Mouse (Mus musculus) neutrophil, adult 5-6 weeks (primary cell): ENCODE measurements around the gene Fam129b. TPM values are rescaled to one million over a fixed set of nuclear protein-coding genes. Genes with fewer than 3 reads are reported as not detected.

Experiments used
- ATAC-seq: fragments of 151-379, 151-347 bp; 2 replicates; pipeline ENCODE4 v1.8.0; 2017; ENCODE audit warnings: mild to moderate bottlenecking, moderate TSS enrichment; ENCODE audit not compliant: insufficient number of reproducible peaks, poor library complexity, low FRiP score, severe bottlenecking; ENCODE audit errors: extremely low read depth
- total RNA-seq: library from RNA; stranded (forward); fragments of 200-1000 nt; gene quantifications from 2 replicates; pipeline ENCODE4 v1.2.3, GENCODE M21; 2017

The Fam129b gene
- total RNA-seq, 1 experiment from 2014 or later = 6.1 TPM

DNA sequence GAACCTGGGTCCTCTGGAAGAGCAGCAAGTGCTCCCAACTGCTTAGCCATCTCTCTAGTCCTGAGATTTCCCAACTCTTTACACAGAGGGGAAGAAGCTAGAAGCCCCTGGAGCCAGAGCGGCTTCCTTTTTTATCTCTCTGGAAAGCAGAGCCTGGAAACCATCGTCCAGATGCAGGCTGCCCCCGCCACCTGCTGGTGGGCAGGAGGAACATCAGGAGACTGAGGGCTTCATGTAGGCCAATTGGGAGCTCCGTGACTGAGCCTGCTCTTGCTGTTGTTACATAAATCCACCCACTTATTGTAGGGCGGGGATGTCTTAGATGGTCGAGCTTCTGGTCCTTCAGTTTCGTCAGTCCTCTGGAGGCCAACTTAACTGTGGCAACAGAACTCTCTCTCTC, 18.3 kb upstream of the Fam129b start:
- ATAC-seq = peak; percentile 67

DNA sequence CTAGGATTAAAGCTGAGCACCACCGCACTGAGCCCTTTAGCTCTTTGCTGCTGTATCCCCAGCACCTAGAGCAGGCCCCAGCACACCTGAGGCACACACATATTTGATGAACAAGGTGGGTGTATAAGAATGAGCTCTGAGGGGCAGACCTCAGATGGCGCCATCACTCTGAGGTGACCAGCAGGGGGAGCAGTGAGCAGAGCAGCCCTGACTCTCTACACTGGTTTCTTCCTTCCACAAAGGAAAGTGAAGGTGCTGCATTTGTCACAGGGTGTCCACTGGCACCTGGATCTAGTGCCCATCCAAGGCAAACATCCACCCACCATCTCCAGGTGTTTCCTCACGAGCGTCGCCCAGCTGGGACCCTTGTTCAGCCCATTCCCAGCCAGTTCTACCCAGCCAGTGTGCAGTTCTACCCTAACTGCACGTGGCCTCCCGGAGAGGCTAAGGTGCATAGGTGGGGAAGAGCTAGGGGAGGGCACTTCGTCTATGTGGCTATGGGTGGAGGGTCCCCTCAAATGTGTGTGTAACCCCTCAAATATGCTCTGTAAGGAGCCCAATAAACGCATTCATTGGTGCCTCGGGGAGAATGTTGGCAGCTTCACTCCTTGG, 16.8 kb upstream of the Fam129b start:
- ATAC-seq = peak; percentile 54

DNA sequence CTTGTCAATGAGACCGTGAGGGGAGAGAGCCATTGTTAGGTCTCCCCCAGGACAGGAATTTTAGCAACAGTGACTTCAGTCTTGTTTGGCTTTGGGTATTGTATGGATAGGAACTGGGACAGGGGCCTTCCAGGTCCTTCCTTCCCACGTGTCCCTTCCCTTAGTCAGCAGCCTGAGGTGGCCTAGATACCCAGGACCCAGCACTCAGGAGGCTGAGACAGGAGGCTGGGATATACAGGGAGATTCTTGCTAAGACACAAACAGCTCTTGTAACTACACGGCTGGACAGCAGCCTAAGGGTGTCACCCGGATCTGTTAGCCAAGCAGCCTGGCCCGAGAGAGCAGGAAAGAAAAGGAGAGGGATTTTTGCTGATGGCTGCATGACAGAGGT, 16.3 kb upstream of the Fam129b start:
- no peak for ATAC-seq

DNA sequence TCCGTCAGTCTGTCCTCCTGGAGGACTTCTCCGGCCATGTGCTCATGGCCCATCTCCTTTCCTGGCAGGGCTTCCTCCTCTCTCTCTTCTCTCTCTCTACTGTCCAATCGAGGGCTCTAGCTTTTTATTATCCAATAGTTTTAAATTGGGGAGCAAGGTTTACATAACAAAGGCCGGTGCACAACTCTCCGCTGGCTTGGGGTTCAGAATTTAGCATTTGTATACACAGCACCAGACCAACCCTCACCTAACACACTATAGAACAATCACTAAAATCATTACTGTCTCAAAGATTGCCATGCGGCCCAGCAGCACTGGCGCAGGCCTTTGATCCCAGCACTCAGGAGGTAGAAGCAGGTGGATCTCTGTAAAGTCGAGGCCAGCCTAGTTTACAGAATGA, 15.1 kb upstream of the Fam129b start:
- ATAC-seq = no peak

DNA sequence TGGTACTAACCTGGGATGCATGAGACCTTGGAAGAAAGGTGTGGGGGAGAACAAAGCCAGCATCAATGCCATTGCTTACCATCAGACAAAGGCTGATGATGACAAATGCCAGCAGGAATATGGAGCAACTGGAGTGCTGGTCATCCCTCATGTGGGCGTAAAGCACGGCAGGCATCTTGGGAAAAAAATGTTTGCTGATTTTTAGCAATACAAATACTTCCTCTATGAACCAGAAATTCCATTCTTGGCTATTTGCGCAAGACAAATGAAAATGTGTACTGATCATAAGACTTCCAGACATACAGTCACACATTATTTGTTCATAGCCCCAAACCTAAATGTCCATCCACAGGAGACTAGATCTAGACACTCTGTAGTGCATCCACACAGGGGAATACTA, 12.6 kb upstream of the Fam129b start:
- no peak for ATAC-seq

DNA sequence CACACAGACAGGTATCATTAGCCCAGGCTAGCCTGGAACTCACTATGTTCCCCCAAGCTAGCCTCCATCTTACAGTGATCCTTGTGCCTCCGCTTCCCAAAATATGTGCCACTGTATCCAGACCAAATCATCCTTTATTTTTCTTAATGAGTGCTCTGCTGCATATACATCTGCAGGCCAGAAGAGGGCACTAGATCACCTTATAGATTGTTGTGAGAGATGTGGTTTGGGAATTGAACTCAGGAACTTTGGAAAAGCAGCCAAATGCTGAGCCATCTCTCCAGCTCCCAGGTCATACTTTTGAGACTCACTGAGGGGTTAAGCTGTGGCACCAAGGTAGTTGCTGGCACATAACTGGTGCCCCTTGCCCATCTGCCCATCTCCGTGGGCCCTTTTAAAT, 11.2 kb upstream of the Fam129b start:
- ATAC-seq = no peak

DNA sequence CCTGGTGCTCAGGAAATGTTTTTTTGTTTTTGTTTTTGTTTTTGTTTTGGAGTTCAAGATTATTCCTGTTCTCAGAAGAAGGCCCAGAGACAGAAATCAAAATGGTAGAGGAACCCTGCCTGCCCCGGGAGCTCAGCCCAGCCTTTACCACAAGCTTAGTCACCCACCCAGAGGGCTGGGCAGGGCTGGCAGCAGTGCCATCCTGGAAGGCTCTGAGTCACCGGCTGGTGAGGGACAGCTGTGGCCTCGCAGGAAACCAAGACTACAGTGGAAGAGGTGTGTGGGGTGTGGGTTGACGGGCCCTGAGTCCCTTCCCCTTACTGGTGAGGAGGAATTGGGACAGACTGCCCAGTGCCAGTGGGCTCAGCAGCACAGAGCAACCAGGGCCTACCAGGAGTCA, 8.6 kb upstream of the Fam129b start:
- no peak for ATAC-seq

DNA sequence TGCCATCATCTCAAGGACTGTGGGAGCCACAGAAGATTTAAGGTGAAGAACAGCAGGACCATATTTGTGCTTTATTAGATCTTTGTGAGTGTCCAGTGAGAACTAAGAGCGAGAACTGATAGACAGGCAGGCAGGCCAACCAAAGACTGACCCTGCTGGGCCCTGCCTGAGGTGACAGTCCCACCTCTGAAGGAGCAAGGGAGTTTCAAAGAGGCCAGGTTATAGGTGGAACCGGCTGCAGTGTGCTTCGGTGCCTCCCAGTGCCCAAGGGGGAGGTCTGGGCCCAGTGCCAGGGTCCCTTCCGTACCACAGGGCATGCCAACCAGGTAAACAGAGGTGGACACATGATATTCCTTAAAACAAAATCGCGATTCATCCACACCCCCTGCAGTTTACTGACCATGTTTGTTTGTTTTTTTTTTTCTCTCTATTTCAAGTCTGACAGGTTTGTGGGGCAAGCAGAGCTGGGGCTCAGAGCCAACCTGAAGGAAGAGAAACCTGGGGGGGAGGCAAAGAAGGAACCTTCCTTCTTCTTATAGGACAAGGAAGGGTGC, 6.1 kb upstream of the Fam129b start:
- no peak for ATAC-seq

DNA sequence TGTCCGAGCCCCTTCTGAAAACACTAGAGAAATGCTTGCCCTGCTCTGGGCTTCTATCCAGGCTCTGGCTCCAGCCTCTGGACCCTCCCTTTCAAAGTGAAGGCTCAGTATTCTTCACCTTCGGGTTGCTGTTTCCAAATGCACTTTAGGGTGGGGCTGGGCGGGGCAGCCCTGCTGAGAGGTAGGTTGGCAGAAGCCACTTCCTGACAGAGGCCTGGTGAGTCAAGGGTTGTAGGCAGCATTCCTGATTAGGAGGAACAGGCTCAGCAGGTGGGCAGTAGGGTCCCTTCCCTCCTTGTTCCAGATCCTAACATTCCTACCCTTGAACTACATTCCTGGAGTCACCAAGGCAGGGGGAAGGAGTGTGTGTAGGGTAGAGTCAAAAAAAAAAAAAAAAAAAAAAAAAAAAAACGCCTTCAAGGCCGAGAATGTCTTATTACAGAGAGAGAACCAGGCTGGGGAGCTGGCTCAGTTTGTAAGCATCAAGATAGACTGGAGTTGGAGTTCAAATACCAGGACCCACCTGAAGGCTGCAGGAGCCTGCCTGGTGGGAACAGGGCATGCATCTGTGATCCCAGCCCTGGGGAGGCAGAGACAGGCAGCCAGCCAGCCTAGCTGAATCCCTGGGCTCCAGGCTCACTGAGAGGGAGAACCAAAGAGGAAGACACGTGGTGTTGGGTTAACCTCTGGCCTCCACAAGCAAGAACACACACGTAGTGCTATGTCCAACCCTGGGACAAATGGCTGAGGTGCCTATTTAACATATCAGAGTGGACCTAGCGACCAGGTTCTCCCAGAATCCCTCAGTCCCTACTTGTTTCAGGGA, 5.4 kb upstream of the Fam129b start:
- no peak for ATAC-seq

DNA sequence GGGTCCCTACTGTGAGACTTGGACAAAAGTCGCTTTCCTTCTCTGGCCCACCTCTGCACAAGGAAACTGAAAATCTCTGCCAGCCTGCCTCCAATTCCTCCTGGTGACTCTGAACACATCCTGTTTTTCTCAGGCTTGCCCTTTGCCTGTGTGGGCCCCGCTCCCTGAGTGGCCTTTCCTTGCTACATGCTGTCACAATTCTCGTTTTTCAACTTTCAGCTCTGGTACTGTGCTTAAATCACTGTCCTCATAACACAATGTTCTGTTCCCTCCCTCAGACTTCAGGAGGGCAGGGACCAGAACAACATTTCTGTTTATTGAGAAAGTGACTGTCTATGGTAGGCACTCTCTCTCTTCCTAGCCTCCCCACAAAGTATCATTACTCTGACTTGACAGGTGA, 1.8 kb upstream of the Fam129b start:
- no peak for ATAC-seq

DNA sequence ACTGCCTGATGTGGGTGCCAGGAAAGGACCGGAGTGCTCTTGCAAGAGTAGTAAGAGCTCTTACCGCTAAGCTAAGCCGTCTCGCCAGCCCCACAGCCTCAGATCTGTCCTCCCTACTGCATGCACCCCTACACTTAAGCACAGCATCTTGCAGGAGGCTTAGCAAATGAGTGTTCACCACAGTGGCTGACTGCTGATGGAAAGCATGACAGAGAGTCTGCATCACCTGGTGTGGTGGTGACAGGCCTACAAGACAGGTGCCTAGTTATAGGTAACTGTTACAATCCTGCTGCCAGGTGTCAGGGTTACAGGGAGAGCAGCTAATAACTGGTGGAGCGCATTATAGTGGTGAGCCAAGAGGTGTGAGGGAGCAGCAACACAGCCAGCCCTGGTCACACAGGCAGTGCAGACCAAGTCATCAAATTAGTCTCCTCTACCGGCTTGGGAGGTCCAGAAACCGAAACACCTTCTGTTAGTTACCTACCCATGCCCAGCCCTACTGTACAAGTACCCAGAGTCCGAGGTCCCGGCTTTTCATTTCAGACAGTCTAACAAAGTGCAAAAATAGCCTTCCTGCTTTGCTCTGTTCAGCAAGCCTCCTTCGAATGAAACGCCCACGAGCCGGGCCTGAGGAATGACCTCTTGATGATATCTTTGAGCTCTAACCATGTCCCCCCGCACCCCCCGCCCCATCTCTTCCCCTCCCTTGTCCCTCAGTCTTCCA, 801 bp upstream of the Fam129b start:
- no peak for ATAC-seq

DNA sequence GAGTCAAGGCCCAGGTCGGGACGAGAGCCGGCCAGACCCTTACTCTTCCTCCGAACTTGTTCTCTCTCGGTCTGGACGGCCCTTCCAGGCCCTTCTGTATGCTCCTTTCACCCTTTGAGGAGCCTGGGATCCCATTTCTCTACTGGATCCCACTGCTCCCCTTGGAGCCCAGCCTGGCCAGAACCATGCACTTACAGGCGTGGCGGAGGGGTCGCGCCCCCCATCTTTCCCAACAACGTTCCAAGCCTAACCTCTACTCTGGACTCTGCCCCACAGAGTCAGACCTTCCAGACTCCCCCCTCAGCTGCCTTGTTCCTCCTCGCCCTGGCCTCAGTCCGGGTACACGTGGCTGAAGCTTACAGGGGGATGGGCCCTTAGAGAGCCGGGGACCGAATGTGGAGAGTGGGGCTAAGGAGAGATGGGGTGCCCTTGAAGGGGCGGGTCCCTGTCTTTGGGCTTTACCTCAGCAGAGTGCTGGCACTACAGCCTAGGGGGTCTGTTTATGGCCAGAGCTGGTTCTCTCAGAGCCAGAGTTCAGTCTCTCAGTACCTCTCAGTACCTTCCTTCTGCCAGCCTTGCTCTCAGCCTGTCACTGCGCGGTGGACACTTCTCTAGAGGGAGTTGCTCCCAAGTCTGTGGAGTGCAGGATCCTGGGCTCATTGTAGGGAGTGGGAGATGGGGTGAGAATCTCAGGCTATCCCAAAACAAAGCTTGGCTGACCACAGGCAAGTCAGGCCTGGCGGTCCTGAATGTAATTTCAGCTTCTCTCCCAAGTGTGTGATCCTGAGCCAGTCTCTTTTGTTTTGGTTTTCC, 782 bp downstream of the Fam129b start:
- ATAC-seq = no peak

DNA sequence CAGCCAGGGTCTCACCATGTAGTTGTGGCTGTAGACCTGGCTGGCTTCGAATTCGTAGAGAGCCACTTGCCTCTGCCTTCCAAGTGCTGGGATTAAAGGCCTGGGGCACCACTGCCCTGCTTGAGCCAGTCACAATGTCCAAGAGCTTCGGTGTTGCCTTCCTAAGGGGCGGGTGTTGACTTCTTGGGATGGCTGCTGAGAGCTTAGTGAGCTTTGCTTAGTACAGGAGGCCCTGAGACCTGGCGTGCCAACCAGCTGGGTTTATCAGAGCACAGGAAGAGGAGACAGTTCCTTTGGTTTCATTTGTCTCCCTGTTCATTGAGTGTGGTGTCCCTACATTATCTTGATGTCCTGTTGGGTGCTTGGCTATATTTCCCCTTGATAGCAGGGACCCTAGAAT, 1.4 kb downstream of the Fam129b start:
- no peak for ATAC-seq

DNA sequence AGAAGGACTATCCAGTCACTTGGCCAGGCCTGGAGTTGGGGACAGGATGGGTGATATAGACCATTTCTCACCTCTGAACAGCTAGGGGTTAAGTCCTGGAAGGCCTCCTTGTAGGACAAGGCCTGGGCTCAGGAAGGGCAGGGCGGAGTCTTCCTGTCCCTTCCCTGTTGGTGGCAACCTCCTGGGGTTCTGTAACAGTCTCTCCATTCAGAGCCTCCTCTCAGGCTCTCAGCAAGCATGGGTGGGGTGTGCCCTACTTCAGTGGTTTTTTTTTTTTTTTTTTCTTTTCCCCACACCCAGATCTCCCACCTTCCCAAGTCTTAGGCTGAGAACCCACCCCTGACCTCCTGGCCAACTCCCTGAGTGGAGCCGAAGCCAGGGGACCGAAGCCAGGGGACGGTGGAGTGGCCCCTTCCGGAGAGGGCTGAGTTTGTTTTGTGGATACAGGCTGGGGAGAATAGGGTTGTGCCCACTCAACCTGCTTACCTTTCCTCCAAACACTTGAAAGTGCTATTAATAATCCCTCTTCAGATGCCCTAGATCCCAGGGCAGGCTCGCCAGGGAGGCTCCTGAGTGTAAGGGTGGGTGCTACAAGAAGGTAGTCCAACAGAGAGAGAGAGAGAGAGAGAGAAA, 2.0 kb downstream of the Fam129b start:
- ATAC-seq = no peak

DNA sequence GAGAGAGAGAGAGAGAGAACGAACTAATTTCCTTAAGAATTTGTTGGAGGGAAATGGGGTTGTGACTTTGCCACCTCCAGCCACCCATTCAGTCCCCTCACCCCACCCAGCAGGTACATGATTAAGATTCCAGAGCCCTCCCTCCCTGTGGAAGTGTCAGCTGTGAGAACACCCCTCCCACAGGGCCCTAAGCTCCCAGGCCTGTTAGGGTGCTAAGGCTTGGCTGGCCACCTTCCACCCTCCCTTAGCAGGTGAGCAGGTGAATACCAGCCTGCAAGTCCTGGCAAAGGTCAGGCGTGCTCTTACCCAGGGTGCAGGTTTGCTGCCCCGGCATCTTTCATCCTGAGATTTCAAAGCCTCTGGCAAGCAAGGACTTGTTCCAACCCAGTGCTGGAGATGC, 2.5 kb downstream of the Fam129b start:
- no peak for ATAC-seq

DNA sequence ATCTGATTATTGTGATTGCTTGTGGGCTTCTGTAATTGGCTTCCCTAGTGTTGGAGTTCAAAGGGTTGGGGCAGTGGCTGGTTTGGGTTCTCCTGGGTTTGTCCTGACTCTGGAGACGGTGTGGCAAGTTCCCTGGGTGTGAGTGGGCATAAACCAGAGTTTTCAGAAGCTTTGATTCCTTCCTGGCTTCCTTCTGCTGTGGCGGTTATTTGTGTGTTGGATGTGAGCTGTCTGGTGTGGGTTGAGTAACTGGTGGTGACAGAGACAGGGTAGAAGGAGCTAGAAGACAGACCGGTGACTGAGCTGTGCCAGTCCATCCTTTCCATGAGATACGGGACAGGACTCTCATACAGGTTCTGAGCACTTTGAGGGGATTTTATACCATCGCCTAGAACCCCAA, 3.7 kb downstream of the Fam129b start:
- no peak for ATAC-seq

DNA sequence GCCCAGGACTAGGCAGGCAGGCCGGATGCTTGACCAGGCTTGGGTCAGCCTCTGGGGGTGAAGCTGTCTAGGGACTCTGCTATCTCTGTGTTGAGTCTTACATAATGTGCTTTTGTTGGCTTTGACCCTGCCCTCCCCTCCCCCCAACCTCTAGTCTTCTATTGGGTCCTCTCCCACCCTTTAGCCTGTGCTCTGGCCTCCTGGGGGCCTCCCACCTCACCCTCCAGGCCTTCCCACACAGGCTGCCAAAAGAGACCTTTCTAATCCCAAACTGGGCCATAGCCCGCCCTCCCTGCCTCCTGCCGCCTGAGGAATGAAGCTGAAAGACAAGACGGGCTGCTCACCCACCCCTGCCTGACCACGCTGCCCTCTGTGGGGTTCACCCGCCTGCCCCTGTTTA, 5.1 kb downstream of the Fam129b start:
- ATAC-seq = no peak

DNA sequence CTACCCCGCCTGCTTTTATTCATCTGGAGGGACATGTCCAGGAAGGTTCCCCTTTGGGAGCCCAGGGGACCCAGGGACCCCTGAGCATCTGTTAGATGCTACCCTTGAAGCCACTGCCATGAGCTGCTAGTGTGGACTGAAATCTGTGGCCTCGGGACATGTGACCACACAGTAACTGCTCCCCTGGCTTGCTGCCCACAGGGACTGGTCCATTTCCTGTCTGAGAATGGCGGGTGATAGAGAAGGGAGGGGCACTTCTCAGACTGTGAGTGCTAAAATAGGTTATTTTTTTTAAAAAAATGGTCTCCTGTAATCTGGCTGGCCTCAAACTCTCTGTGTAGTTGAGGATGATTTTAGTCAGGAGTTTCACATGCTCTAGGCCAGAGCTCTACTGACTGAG, 5.8 kb downstream of the Fam129b start:
- ATAC-seq = no peak
